Mouse (Mus musculus) CH12.LX (cell line): ENCODE results near the gene Ror2. TPM values are rescaled to one million over a fixed set of nuclear protein-coding genes. Genes with fewer than 3 reads are reported as not detected.

ENCODE experiments used
- DNase-seq: peaks from one replicate; pipeline ENCODE4 v3.0.0-alpha.2; 2013; ENCODE audit errors: extremely low read depth
- H3K27ac ChIP-seq: 2 replicates; pipeline ENCODE4 v1.5.1; 2012; ENCODE audit warnings: low read depth, mild to moderate bottlenecking, control low read depth, moderate library complexity; ENCODE audit not compliant: insufficient read depth
- H3K27me3 ChIP-seq: replicated peaks from 2 replicates; pipeline ENCODE3; 2012; ENCODE audit warnings: inconsistent platforms
- H3K36me3 ChIP-seq, 2 experiments: replicated peaks in 1 of 2; 2 replicates each; pipeline versions ENCODE3 to v1.6.1; 2012; ENCODE audit warnings: inconsistent platforms in 1 of 2, low read length in 1 of 2, mild to moderate bottlenecking in 1 of 2, mixed read lengths in 1 of 2, moderate library complexity in 1 of 2; ENCODE audit not compliant: control insufficient read depth in 1 of 2, insufficient read depth in 1 of 2
- H3K4me1 ChIP-seq, 2 experiments: 2 replicates each; pipeline ENCODE4 v1.6.1; 2012; ENCODE audit warnings: inconsistent platforms in 1 of 2, moderate library complexity in 1 of 2; ENCODE audit not compliant: insufficient read depth in 2 of 2, control insufficient read depth in 1 of 2
- H3K4me2 ChIP-seq: 2 replicates; pipeline ENCODE4 v1.6.1; 2012; ENCODE audit warnings: low read depth, mild to moderate bottlenecking, control low read depth; ENCODE audit not compliant: poor library complexity, insufficient read depth, severe bottlenecking
- H3K4me3 ChIP-seq, 3 experiments: fragments of 150-350 bp in 1 of 3; sonication (generic) in 1 of 3; replicated peaks in 1 of 3; 2 replicates each; pipeline versions ENCODE3 to v1.5.1; 2011 to 2012; ENCODE audit warnings: low read depth in 2 of 3, low read length in 2 of 3, mild to moderate bottlenecking in 2 of 3, moderate library complexity in 2 of 3, control low read depth in 1 of 3, improper control_type of control experiment in 1 of 3, inconsistent platforms in 1 of 3, mixed read lengths in 1 of 3; ENCODE audit not compliant: poor library complexity in 1 of 3
- H3K79me2 ChIP-seq: replicated peaks from 2 replicates; pipeline ENCODE4 v1.6.1; 2012; ENCODE audit warnings: mild to moderate bottlenecking, moderate library complexity; ENCODE audit not compliant: control insufficient read depth, poor library complexity, insufficient read depth, severe bottlenecking; ENCODE audit errors: extremely low read depth
- H3K9ac ChIP-seq: 2 replicates; pipeline ENCODE4 v1.6.1; 2012; ENCODE audit warnings: low read depth, mild to moderate bottlenecking, control low read depth, moderate library complexity; ENCODE audit not compliant: insufficient read depth
- H3K9me3 ChIP-seq: replicated peaks from 2 replicates; pipeline ENCODE3; 2012; ENCODE audit warnings: low read length, inconsistent platforms, mixed read lengths
- CHD1 ChIP-seq: IDR thresholded peaks from 2 replicates; pipeline ENCODE4 v1.6.1; 2012; ENCODE audit warnings: low read depth, low read length, improper control_type of control experiment, inconsistent platforms
- CHD2 ChIP-seq: IDR thresholded peaks from 2 replicates; pipeline ENCODE4 v1.6.1; 2011; ENCODE audit warnings: low read length, improper control_type of control experiment
- ELF1 ChIP-seq: IDR thresholded peaks from 2 replicates; pipeline ENCODE4 v1.6.1; 2014; ENCODE audit warnings: low read depth, mild to moderate bottlenecking, inconsistent platforms, low read length, improper control_type of control experiment
- EP300 ChIP-seq: IDR thresholded peaks from 2 replicates; pipeline ENCODE4 v1.6.1; 2011; ENCODE audit warnings: low read length, improper control_type of control experiment
- HCFC1 ChIP-seq: IDR thresholded peaks from 2 replicates; pipeline ENCODE4 v1.6.1; 2012; ENCODE audit warnings: low read depth, mild to moderate bottlenecking, inconsistent platforms, low read length, improper control_type of control experiment
- MAX ChIP-seq: IDR thresholded peaks from 2 replicates; pipeline ENCODE4 v1.6.1; 2011; ENCODE audit warnings: low read length, improper control_type of control experiment
- MXI1 ChIP-seq: IDR thresholded peaks from 2 replicates; pipeline ENCODE4 v1.6.1; 2011; ENCODE audit warnings: mild to moderate bottlenecking, low read depth, low read length, improper control_type of control experiment
- MYC ChIP-seq: IDR thresholded peaks from 2 replicates; pipeline ENCODE4 v1.6.1; 2011; ENCODE audit warnings: low read depth, mild to moderate bottlenecking, improper control_type of control experiment, low read length
- POLR2AphosphoS2 ChIP-seq: IDR thresholded peaks from 2 replicates; pipeline ENCODE4 v1.6.1; 2011; ENCODE audit warnings: low read depth, low read length, improper control_type of control experiment
- RAD21 ChIP-seq: IDR thresholded peaks from 2 replicates; pipeline ENCODE4 v1.6.1; 2011; ENCODE audit warnings: low read depth, mild to moderate bottlenecking, low read length, improper control_type of control experiment, moderate library complexity
- SIN3A ChIP-seq: IDR thresholded peaks from 2 replicates; pipeline ENCODE4 v1.6.1; 2012; ENCODE audit warnings: low read length, improper control_type of control experiment, inconsistent platforms
- SMC3 ChIP-seq: IDR thresholded peaks from 2 replicates; pipeline ENCODE4 v1.6.1; 2011; ENCODE audit warnings: low read depth, low read length, improper control_type of control experiment
- UBTF ChIP-seq: IDR thresholded peaks from 2 replicates; pipeline ENCODE4 v1.6.1; 2012; ENCODE audit warnings: low read depth, mild to moderate bottlenecking, inconsistent platforms, low read length, improper control_type of control experiment, moderate library complexity
- USF1 ChIP-seq: IDR thresholded peaks from 2 replicates; pipeline ENCODE4 v1.6.1; 2014; ENCODE audit warnings: low read depth, mild to moderate bottlenecking, inconsistent platforms, low read length, improper control_type of control experiment
- USF2 ChIP-seq: conservative IDR thresholded peaks from 2 replicates; pipeline ENCODE4 v1.6.1; 2011; ENCODE audit warnings: low read depth, low read length, improper control_type of control experiment
- ZMIZ1 ChIP-seq: IDR thresholded peaks from 2 replicates; pipeline ENCODE4 v1.6.1; 2012; ENCODE audit warnings: low read depth, mild to moderate bottlenecking, inconsistent platforms, low read length, improper control_type of control experiment
- ZNF384 ChIP-seq: IDR thresholded peaks from 2 replicates; pipeline ENCODE4 v1.6.1; 2012; ENCODE audit warnings: low read depth, low read length, improper control_type of control experiment, inconsistent platforms
- dilution Hi-C: fragments of 300-500 bp; cut with MboI; formaldehyde crosslinking; loops from 2 replicates; pipeline ENCODE4 v1.14.3; 2020; ENCODE audit warnings: low sequenced_read_pairs; ENCODE audit not compliant: extremely low pct_unique_long_range_greater_than_20kb, extremely low pct_ligation_motif_present
- in situ Hi-C: fragments of 300-500 bp; cut with MboI; formaldehyde crosslinking; loops from 3 replicates; pipeline ENCODE4 v1.14.3; 2019; ENCODE audit warnings: low sequenced_read_pairs, low pct_ligation_motif_present, low pct_unique_long_range_greater_than_20kb, mixed read lengths
- polyA plus RNA-seq: library from polyadenylated mRNA; unstranded; fragments of >175 nt; gene quantifications from 2 replicates; pipeline ENCODE4 v1.2.1, GENCODE M21; 2012; ENCODE audit warnings: low read depth; ENCODE audit not compliant: insufficient read length
- total RNA-seq, 2 experiments: library from RNA; depleted of rRNA; stranded (reverse); fragments of 300-350 nt in 1 of 2; fragments of >200 nt in 1 of 2; gene quantifications; 2 replicates each; pipeline ENCODE4 v1.2.3; 2012 to 2014

Ror2 gene
- total and polyA plus RNA-seq, 3 experiments = 0.13 to 0.63 (median 0.16) TPM

- H3K36me3 ChIP-seq = no peaks in the 10 kb centered on the region
- dilution Hi-C loops (no loop called here), in situ Hi-C loops (loop anchor here (5.0 kb wide), 1 partner anchor 54 kb away; no protein-coding TSS in a partner anchor)
- no peak for DNase-seq
- no peak overlapping the region for H3K4me3 ChIP-seq
- no peaks in the 10 kb centered on the region for H3K79me2 ChIP-seq
- peak overlapping the region; percentile 44; the same call in 1 of the 2 replicates for H3K4me2 ChIP-seq
- H3K4me1 ChIP-seq = peaks cover 9 to 40% of the 10 kb centered on the region in 2 experiments
- no peak overlapping the region for H3K9ac ChIP-seq
- no peaks in the 10 kb centered on the region for H3K9me3 ChIP-seq
- no peak overlapping the region for H3K27ac ChIP-seq
- TF ChIP-seq USF1 (no peak), SIN3A (no peak), ZNF384 (no peak), SMC3 (no peak), CHD2 (no peak), USF2 (no peak), HCFC1 (no peak), RAD21 (no peak), MXI1 (no peak), EP300 (no peak)
- H3K27me3 ChIP-seq = no peaks in the 10 kb centered on the region
Observed at GRCm38 (mm10) chr13:53195951-53196677, 89.8 kb downstream of the Ror2 start.

GRCm38 (mm10) chr13:53194306-53194705, 91.6 kb downstream of the Ror2 start:
- no peak for DNase-seq
- H3K4me2 ChIP-seq = no peak overlapping the region
- TF ChIP-seq MAX (no peak), MYC (no peak), SIN3A (no peak)
- H3K27me3 ChIP-seq = no peaks in the 10 kb centered on the region
- no peaks in the 10 kb centered on the region for H3K36me3 ChIP-seq
- dilution Hi-C loops (no loop called here), in situ Hi-C loops (no loop called here)
- H3K79me2 ChIP-seq = no peaks in the 10 kb centered on the region
- no peaks in the 10 kb centered on the region for H3K9me3 ChIP-seq
- no peak overlapping the region for H3K27ac ChIP-seq
- H3K4me1 ChIP-seq = peaks cover 9 to 35% of the 10 kb centered on the region in 2 experiments
- H3K9ac ChIP-seq = no peak overlapping the region
- no peak overlapping the region for H3K4me3 ChIP-seq

GRCm38 (mm10) chr13:53193713-53194112, 92.2 kb downstream of the Ror2 start:
- no peak overlapping the region for H3K4me3 ChIP-seq
- H3K27me3 ChIP-seq = no peaks in the 10 kb centered on the region
- H3K27ac ChIP-seq = no peak overlapping the region
- no peak for DNase-seq
- H3K36me3 ChIP-seq = no peaks in the 10 kb centered on the region
- TF ChIP-seq POLR2AphosphoS2 = no peak
- TF ChIP-seq CHD1 = no peak
- no peak for TF ChIP-seq MXI1
- no peak for TF ChIP-seq SIN3A
- no peak for TF ChIP-seq ZMIZ1
- TF ChIP-seq RAD21 = no peak
- TF ChIP-seq UBTF = no peak
- TF ChIP-seq ELF1 = no peak
- no peaks in the 10 kb centered on the region for H3K79me2 ChIP-seq
- dilution Hi-C loops (no loop called here), in situ Hi-C loops (no loop called here)
- no peak overlapping the region for H3K4me2 ChIP-seq
- H3K9me3 ChIP-seq = no peaks in the 10 kb centered on the region
- H3K9ac ChIP-seq = no peak overlapping the region
- peaks cover 9 to 29% of the 10 kb centered on the region in 2 experiments for H3K4me1 ChIP-seq
